Comparison of ENCODE assay signal across 19 mouse cellular contexts in the genomic region with DNA sequence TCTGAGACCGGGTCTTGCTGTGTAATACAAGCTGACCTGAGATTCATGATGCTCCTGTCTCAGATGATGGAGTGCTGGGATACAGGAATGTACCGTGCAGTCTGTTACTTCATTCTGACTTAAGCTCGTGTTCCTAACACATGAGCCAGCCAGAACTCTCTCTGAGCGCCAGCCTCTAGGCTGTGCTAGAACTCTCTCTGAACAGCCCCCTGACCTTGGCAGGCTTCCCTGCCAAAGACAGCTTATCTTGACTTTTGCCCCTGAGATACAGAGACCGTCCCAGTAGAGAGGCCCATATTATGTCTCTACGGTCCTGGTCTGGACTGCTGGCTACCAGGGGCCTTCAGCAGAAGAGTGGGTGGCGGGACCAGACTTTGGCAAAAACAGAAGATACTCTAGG.
DNase-seq lines count a peak whose midpoint lies in the region; ATAC-seq and TF ChIP-seq lines count a peak whose summit lies in the region.
"Had no signal": no experiment of that assay in that cellular context is flagged by ENCODE, and none has a peak within 500 bp of the region (broad histone marks: within the 10 kb centered on the region; RNA-seq: fewer than 3 reads in every experiment).

No protein-coding gene starts in this region.

- H3K27ac ChIP-seq in heart, embryonic 16.5 days (ENCODE audit: low read length), result peak overlapping the region; percentile 80
- H3K27ac ChIP-seq in stomach, postnatal 0 days (replicated peaks), result no peak overlapping the region
- H3K27ac ChIP-seq: forebrain, embryonic 15.5 days; hindbrain, embryonic 14.5 days; liver, embryonic 13.5 days had no signal

- H3K4me1 ChIP-seq in heart, embryonic 16.5 days (ENCODE audit: control insufficient read depth, insufficient read depth, low read length), result peaks cover 50% of the 10 kb centered on the region
- H3K4me1 ChIP-seq in stomach, postnatal 0 days (replicated peaks; ENCODE audit: control insufficient read depth, insufficient read depth), result 0 out of 2 replicates have a peak, but pooled peaks cover 3% of the 10 kb centered on the region

- TF ChIP-seq CTCF in stomach, postnatal 0 days (IDR thresholded peaks at IDR 0.05; ENCODE audit: low read depth), result peak; percentile 13; the same call in 1 of the 2 replicates

- WGBS in heart, embryonic 16.5 days, result 41% methylated on average over 7 of the region's 7 CpGs
- WGBS in stomach, postnatal 0 days, result 65% methylated on average over 7 of the region's 7 CpGs

- H3K27me3 ChIP-seq in heart, embryonic 16.5 days (ENCODE audit: control insufficient read depth, insufficient read depth, low read length), result no peaks in the 10 kb centered on the region
- no peaks in the 10 kb centered on the region for H3K27me3 ChIP-seq in stomach, postnatal 0 days (ENCODE audit: control insufficient read depth, insufficient read depth, low read length)
- H3K27me3 ChIP-seq: forebrain, embryonic 15.5 days; liver, embryonic 13.5 days had no signal

- TF ChIP-seq EP300 in stomach, postnatal 0 days (optimal IDR thresholded peaks at IDR 0.05), result no peak

- H3K4me2 ChIP-seq in heart, embryonic 16.5 days (ENCODE audit: low read depth, low read length), result no peak overlapping the region
- no peak overlapping the region for H3K4me2 ChIP-seq in stomach, postnatal 0 days (replicated peaks; ENCODE audit: low read depth)
- H3K4me2 ChIP-seq: forebrain, embryonic 15.5 days; hindbrain, embryonic 14.5 days; liver, embryonic 13.5 days; midbrain, embryonic 11.5 days had no signal

- intact Hi-C loops in gastrocnemius, postnatal 14 days (cut with DNase I; ENCODE audit: low total_unique reads), result no loop called here

- H3K9me3 ChIP-seq in heart, embryonic 16.5 days (replicated peaks; ENCODE audit: control insufficient read depth, low read length), result no peaks in the 10 kb centered on the region
- H3K9me3 ChIP-seq in stomach, postnatal 0 days (ENCODE audit: control insufficient read depth, low read length), result no peaks in the 10 kb centered on the region
- H3K9me3 ChIP-seq: forebrain, embryonic 15.5 days; liver, embryonic 13.5 days had no signal

- peak; percentile 53 for ATAC-seq in heart, embryonic 16.5 days (replicated peaks; ENCODE audit: extremely low read depth, insufficient read depth, low FRiP score)
- no peak for ATAC-seq in stomach, postnatal 0 days (ENCODE audit: low FRiP score, low TSS enrichment)
- ATAC-seq: forebrain, embryonic 15.5 days had no signal

- no peaks in the 10 kb centered on the region for H3K36me3 ChIP-seq in heart, embryonic 16.5 days (ENCODE audit: control insufficient read depth, insufficient read depth)
- no peaks in the 10 kb centered on the region for H3K36me3 ChIP-seq in stomach, postnatal 0 days (ENCODE audit: control insufficient read depth, insufficient read depth, low read length)
- H3K36me3 ChIP-seq: forebrain, embryonic 15.5 days; liver, embryonic 13.5 days had no signal

- H3K9ac ChIP-seq in heart, embryonic 16.5 days (ENCODE audit: low read length), result no peak overlapping the region
- H3K9ac ChIP-seq in stomach, postnatal 0 days (ENCODE audit: low read length), result no peak overlapping the region
- H3K9ac ChIP-seq: forebrain, embryonic 15.5 days; hindbrain, embryonic 14.5 days; liver, embryonic 13.5 days had no signal

- no peak overlapping the region for H3K4me3 ChIP-seq in heart, embryonic 16.5 days (ENCODE audit: low read length)
- no peak overlapping the region for H3K4me3 ChIP-seq in stomach, postnatal 0 days (ENCODE audit: low read depth, low read length)
- H3K4me3 ChIP-seq: forebrain, embryonic 15.5 days; liver, embryonic 13.5 days; myocyte had no signal

- DNase-seq in gastrocnemius, adult 18-20 months (ENCODE audit: low spot score), result peak; percentile 26
- DNase-seq in gastrocnemius, postnatal 14 days, result no peak
- DNase-seq in heart, adult 11 months, result no peak
- DNase-seq in ovary, adult 18-20 months (ENCODE audit: low spot score), result peak; percentile 74
- no peak for DNase-seq in ovary, postnatal 14 days (ENCODE audit: low spot score)
- no peak for DNase-seq in stomach, postnatal 0 days (ENCODE audit: low spot score)
- DNase-seq in frontal cortex, adult 2 months (ENCODE audit: extremely low spot score in 1 of 2, low spot score in 1 of 2), result no peak
- DNase-seq: B cell, adult 2 months; cerebellum, postnatal 25 days; gastrocnemius, postnatal 10 days; kidney, adult 8-10 months; kidney, postnatal 36 days; liver, embryonic 13.5 days; right cerebral cortex, postnatal 14 days had no signal

Comparison
In these comparisons a context has a peak if more than half of its experiments do, and no peak if none do; other contexts are left out.
1. DNase-seq: peak in gastrocnemius, adult 18-20 months (single experiment) and ovary, adult 18-20 months (single experiment); none in gastrocnemius, postnatal 14 days (single experiment), heart, adult 11 months (single experiment), ovary, postnatal 14 days (single experiment), stomach, postnatal 0 days (single experiment) and frontal cortex, adult 2 months (0 of 2).